Mouse (Mus musculus): ENCODE data around the gene Zp1.

DNA sequence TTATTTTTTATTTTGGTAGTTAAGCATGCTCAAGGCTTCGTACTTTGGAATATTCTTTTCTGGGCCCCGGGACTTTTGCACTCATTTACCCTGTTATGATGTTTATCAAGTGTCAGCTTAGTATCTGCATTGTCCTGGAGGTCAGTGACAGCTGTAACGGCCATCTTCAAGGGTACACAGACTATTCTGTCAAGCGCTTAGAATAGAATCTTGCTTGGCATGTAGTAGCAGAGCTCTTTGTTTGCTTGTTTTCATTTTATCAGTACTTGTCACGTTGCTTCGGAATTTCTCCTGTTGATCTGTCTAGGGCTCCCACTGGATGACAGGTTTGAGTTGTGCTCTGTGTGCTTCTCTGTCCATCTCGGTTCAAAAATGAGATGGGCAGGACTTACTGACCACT lies 23.6 kb downstream of the Zp1 start:
- no peak for TF ChIP-seq POLR2A (IDR thresholded peaks at IDR 0.05; ENCODE audit: insufficient read depth, low read length)
- no peak for TF ChIP-seq CTCF (IDR thresholded peaks at IDR 0.05; ENCODE audit: low read depth, low read length)
